Mouse (Mus musculus) kidney, adult 2 months (tissue): ENCODE measurements at regions not wholly inside any gene's neighbourhood (a gene's known extent, or its start where the extent isn't known, plus 50 kb on each side); places are given as distances from the start of the nearest gene placed in this dataset.
A peak's percentile ranks its signal among the peaks of the same experiment; 100 is the strongest.
"Not testable (repeated sequence)": the region's sequence is repeated elsewhere in the genome, so short reads cannot be mapped to it uniquely, and the experiment has no call there.

Experiments used
- DNase-seq: peaks from one replicate; pipeline ENCODE4 v3.0.0; 2021
- H3K27ac ChIP-seq: fragments of 200-500 bp; 2 replicates; pipeline ENCODE4 v1.5.1; 2012; ENCODE audit warnings: low read depth, low read length, control low read depth, inconsistent platforms; ENCODE audit not compliant: insufficient read depth
- H3K27me3 ChIP-seq: fragments of 200-500 bp; replicated peaks from 2 replicates; pipeline ENCODE4 v1.6.1; 2012; ENCODE audit warnings: mild to moderate bottlenecking, moderate library complexity, low read length, inconsistent platforms; ENCODE audit not compliant: control insufficient read depth, insufficient read depth
- H3K36me3 ChIP-seq: fragments of 200-500 bp; 2 replicates; pipeline ENCODE4 v1.6.1; 2012; ENCODE audit warnings: mild to moderate bottlenecking, moderate library complexity, low read length, inconsistent platforms; ENCODE audit not compliant: control insufficient read depth, insufficient read depth
- H3K4me1 ChIP-seq: fragments of 200-500 bp; 2 replicates; pipeline ENCODE4 v1.6.1; 2011; ENCODE audit warnings: low read length; ENCODE audit not compliant: control insufficient read depth, insufficient read depth
- H3K4me3 ChIP-seq: fragments of 200-500 bp; 2 replicates; pipeline ENCODE4 v1.5.1; 2011; ENCODE audit warnings: mild to moderate bottlenecking, low read depth, low read length, control low read depth; ENCODE audit not compliant: insufficient read depth
- CTCF ChIP-seq: fragments of 200-500 bp; conservative IDR thresholded peaks from 2 replicates; pipeline ENCODE4 v1.5.1; 2011; ENCODE audit warnings: low read depth, mild to moderate bottlenecking, control low read depth, low read length, moderate library complexity, mixed read lengths; ENCODE audit not compliant: insufficient read depth, insufficient read length
- POLR2A ChIP-seq: fragments of 200-500 bp; IDR thresholded peaks from one replicate; pipeline ENCODE4 v1.6.1; 2011; ENCODE audit warnings: low read depth, low read length, control low read depth
- WGBS: fragments of 180-500 bp; shearing (Covaris S2); methylation state at CpG from one replicate; pipeline ENCODE4 v1.1.7; 2018; 5-methylcytosine and 5-hydroxymethylcytosine counted together

DNA sequence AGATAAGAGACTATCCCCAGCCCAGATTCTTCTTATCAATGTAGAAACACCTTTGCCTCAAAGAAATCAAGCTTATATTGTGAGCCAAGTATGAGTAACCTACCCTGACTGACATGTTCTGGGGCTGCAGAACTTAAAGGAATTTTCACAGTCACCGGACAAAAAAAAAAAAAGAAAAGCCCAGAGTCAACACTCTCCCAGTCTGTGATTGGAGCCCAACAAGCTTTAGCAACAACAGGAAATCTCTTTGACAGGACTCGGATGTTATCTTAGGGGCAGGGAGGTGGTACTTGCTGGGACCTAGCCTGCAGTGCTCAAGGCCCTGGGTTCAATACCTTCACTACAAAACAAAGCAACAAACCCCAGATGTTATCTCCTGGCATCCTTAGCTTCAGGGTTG lies 114.2 kb downstream of the Nectin1 start:
- TF ChIP-seq POLR2A: no peak
- TF ChIP-seq CTCF: no peak
- Histone ChIP-seq H3K36me3 (no peaks in the 10 kb centered on the region), H3K27me3 (no peaks in the 10 kb centered on the region), H3K4me1 (no peaks in the 10 kb centered on the region), H3K4me3 (no peak overlapping the region), H3K27ac (no peak overlapping the region)
- WGBS: 14% methylated on average over 2 of the region's 2 CpGs
- no peak for DNase-seq

DNA sequence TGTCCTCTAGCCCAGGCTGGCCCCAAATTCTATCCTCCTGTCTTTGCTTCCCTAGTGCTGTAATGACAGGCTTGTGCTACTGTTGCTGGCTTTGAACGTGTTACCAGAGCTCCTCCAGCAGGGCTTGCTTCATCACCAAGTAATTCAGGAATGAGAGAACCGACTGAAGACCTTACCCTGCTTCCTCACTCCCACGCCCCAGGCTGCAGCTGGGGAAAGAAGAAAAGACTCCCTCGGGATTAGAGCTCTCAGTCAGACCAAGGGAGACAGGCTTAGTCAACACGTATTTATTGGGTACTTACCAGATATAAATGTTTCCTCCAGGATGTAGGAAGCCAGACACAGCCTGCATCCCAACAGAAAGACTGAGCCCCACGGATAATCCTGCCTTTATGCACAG lies 115.0 kb downstream of the Nectin1 start:
- Histone ChIP-seq H3K4me1 (no peaks in the 10 kb centered on the region), H3K36me3 (no peaks in the 10 kb centered on the region), H3K27ac (no peak overlapping the region), H3K4me3 (no peak overlapping the region), H3K27me3 (no peaks in the 10 kb centered on the region)
- 33% methylated on average over 6 of the region's 6 CpGs for WGBS
- DNase-seq: no peak
- no peak for TF ChIP-seq POLR2A
- TF ChIP-seq CTCF: no peak

DNA sequence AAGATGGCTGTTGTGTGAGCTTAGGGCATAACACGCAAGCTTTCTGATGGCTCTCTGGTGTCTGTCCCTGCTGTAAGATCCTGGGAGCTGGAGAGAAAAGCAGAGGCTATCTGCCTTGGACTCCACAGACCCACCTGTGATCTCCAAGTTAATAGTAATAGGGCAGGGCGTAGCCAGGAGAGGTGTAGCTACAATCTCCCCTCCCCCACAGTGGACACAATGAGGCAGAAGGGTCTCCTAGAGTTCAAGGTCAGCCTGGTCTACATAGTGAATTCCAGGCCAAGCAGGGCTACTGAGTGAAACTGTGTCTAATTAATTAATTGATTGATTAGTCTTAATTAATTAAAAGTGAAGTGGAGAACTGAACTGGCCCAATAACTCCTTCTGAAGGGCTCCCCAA lies 116.5 kb downstream of the Nectin1 start:
- H3K27me3 ChIP-seq: no peaks in the 10 kb centered on the region
- 100% methylated on average over 2 of the region's 2 CpGs for WGBS
- H3K27ac ChIP-seq: no peak overlapping the region
- TF ChIP-seq POLR2A (no peak), CTCF (no peak)
- no peak for DNase-seq
- H3K4me1 ChIP-seq: no peaks in the 10 kb centered on the region
- H3K4me3 ChIP-seq: no peak overlapping the region
- no peaks in the 10 kb centered on the region for H3K36me3 ChIP-seq

DNA sequence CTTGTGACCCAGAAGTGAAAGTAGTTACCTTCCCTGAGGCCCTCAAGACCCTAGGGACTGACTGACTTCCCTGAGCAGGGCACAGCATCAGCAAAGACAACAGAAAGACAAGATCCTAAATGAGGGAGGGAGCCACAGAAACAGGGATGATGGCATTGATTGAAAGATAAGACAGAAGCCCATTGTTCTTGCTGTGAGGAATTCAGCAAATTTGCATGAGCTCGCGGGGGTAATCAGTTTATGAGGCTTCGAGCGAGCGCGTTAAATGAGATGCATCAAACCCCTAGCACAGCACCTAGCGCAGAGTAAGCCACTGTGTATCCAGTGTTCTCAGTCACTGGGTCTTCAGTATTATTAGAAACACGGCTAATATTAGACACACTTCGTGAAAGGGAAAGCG lies 117.6 kb downstream of the Nectin1 start:
- H3K27me3 ChIP-seq: no peaks in the 10 kb centered on the region; the same call in 1 of the 2 replicates
- no peak for TF ChIP-seq CTCF
- TF ChIP-seq POLR2A: no peak
- 36% methylated on average over 10 of the region's 10 CpGs for WGBS

DNA sequence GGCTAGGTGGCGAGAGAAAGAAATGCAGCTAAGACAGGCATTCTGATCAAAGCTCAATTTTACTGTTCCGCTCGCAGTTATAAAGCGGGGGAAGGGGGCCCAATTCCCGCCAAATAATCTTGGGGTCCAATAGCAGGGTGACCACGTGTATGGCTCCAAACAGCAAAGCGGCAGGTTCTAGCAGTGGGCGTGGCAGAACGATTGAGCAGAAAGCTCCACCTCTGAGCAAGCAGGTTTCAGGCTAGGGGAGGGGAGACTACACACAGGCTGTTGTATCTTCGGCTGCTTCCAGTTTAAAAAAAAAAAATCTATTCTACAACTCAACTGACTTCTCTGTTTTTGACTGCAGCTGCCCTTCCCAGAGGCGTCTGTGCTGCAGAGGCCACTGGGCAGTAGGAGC lies 118.2 kb downstream of the Nectin1 start:
- not testable (repeated sequence) for H3K27ac ChIP-seq, H3K27me3 ChIP-seq, H3K4me3 ChIP-seq, H3K4me1 ChIP-seq, H3K36me3 ChIP-seq, DNase-seq
- 20% methylated on average over 11 of the region's 11 CpGs for WGBS

More for the DNA sequence above, 117.6 kb downstream of the Nectin1 start:
- Histone ChIP-seq H3K27ac (no peak overlapping the region), H3K36me3 (no peaks in the 10 kb centered on the region), H3K4me3 (no peak overlapping the region), H3K4me1 (no peaks in the 10 kb centered on the region)
- no peak for DNase-seq

DNA sequence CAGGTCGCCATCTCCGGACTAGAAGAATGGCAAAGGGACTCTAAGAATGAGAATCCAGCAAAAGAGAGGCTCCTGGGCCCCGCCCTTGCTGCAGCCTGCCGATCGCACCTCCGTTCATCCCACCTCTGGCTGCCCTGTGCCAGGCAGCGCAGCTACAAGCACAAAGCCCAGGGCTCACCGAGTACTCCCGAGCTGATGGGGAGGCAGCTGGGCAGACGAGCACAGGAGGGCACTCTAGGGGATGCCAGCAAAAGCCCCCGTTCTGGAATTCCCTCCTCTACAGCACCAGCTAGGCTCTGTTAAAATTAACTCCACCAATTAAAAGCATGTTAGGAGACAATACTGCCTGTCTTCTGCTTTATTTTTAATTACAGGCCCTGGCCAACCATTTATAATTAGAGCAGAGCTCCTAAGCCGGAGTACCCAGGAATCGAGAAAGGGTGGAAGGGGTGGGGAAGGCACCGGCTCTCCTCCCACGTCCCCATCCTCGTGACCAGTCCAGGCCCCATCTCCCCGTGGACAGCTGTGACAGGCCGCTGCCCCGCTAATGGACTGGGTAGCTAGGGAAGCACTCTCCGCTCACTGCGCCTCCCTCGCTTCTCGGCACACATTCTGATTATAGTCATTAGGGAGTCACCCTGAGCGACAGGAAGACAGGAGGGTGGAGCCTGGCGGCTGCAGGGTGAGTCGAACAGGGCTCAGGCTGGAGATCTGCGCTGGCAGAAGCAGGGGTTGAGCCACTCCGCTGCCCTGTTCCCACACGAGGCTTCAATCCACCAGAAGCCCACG lies 120.0 kb downstream of the Nectin1 start:
- Histone ChIP-seq H3K27ac (no peak overlapping the region), H3K36me3 (no peaks in the 10 kb centered on the region), H3K4me1 (no peaks in the 10 kb centered on the region), H3K4me3 (no peak overlapping the region), H3K27me3 (no peaks in the 10 kb centered on the region; the same call in 1 of the 2 replicates)
- WGBS: 6% methylated on average over 30 of the region's 30 CpGs
- DNase-seq: peak; percentile 12
- TF ChIP-seq POLR2A (no peak), CTCF (no peak)

DNA sequence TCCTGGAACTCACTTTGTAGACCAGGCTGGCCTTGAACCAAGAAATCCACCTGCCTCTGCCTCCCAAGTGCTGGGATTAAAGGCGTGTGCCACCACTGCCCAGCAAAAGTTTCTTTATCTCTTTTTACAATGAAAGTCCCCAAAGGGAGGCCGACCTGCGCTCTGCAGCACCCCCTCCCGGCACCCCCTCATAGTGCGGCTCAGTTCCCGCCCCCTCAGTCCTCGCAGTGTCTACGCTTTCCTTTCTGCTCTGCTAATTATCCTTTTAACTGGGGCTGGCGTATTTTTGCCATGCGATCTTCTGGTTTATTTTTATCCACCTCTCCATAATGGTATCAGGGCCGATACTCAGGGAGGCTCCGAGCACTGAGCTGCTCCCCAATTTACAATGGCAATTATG lies 123.0 kb downstream of the Nectin1 start:
- no peaks in the 10 kb centered on the region for H3K36me3 ChIP-seq
- no peak overlapping the region for H3K27ac ChIP-seq
- DNase-seq: no peak
- H3K4me3 ChIP-seq: no peak overlapping the region
- 82% methylated on average over 12 of the region's 12 CpGs for WGBS
- H3K27me3 ChIP-seq: no peaks in the 10 kb centered on the region; the same call in 1 of the 2 replicates
- no peaks in the 10 kb centered on the region for H3K4me1 ChIP-seq
- TF ChIP-seq CTCF (no peak), POLR2A (no peak)

DNA sequence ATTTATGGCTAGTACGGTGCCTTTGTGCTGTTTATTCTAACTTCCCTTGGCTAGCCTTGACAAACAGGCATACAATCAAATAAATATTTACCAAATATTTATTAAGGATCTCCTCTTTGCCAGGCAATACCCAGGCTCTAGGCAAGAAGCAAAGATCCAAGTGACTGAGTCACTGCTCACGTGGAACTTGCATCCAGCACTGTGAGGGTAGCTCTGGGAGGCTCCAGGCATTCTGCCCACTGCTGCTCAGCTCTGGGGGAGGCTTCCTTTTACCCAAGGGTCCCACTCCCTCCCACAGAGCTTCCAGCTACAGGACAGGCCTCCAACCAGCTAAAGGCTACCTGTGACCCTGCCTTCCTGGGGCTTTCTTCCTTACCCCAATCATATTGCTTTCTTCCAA lies 130.1 kb downstream of the Nectin1 start:
- H3K4me3 ChIP-seq: no peak overlapping the region
- DNase-seq: no peak
- whole genome bisulfite sequencing: 69% methylated on average over 2 of the region's 2 CpGs

More for the DNA sequence above, 130.1 kb downstream of the Nectin1 start:
- no peaks in the 10 kb centered on the region for H3K36me3 ChIP-seq
- H3K27me3 ChIP-seq: no peaks in the 10 kb centered on the region
- H3K27ac ChIP-seq: no peak overlapping the region
- H3K4me1 ChIP-seq: no peaks in the 10 kb centered on the region
- no peak for TF ChIP-seq CTCF
- no peak for TF ChIP-seq POLR2A
